Mouse (Mus musculus) embryo, embryonic 10 days (tissue): ENCODE measurements around the gene Epop.

Experiments used
- DNase-seq: peaks from one replicate; pipeline ENCODE4 v3.0.0-alpha.2; 2015; ENCODE audit warnings: low spot score

Epop gene

GRCm38 (mm10) chr11:97590227-97590960 is 39.1 kb downstream of the Epop start:
- no peak for DNase-seq

DNA sequence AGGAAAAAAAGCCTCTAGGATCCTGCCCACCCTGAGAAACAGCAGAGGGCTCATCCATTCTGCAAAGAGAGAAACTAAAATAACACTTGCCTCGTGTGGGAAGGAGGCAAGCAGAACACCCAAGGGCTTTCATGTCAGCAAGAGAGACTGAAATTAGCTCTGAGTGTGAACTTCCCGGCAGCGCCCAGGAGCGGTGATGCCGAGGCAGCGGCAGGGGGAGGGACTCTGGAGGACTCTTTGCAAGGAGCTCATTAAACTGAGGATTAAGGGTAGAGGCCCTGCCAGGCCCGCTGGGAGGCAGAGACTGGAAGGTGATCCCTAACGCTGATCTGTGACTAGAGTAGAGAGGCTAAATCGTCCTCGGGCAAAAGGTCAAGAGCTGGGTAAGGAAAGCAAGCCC is 40.3 kb downstream of the Epop start:
- DNase-seq: peak; percentile 60

DNA sequence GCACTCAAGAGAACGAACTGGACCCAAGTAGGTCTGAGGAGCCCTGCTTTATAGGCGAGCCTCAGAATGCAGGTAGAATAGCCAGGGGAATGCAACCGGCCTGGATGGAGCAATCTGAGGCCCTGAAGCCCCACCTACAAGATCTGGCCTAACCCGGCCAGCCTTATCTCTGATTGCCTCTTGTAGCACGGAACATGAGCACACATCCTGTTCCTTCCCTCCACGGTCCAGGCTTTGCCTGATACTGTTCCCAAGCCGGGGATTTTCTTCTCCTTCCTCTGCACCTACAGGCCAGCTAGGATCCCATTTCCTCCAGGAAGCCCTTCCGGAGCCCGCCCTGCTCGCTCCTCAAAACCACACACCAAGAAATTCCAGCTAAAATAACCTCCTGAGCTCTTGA is 43.6 kb downstream of the Epop start:
- DNase-seq: no peak

DNA sequence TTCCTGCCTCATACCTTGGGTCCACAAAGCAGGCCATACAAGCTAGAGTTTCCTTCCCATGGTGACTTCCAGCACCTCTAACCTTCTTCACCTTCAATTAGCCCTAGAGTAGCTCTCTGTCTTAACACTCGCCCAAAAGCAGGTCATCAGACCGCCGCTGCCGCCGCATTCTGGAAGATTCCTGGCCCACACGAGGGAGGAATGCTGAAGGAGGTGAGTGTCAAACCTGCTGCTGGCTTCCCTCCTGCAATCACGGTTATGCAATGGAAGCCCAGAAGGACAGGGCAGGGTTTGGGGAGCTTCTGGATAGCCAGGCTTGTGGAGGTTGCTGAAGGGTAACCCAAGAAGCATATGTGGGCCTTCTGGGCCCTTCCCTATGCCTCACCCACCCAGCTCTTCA is 45.0 kb downstream of the Epop start:
- DNase-seq: no peak

- DNase-seq: no peak
Observed at GRCm38 (mm10) chr11:97579088-97579857, 50.2 kb downstream of the Epop start.

DNA sequence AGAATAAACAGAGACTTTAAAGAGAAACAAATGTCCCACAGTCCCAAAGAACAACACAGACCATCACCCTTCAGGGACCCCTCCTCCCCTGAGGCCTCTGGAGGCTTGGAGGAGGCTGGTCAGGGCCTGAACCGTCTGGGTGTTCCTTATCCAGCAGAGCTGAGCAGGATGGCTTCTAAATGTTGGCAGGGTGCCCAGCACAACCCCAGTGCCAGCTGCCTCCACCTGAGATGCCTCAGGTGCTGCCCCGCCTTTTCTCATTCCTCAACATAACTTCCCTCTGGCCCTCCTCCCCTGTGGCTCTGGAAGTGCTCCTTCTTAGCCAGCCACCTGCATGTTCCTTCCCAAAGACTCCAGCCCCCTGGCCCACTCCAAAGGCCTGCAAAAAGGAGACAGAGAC is 51.2 kb downstream of the Epop start:
- no peak for DNase-seq
